Comparison of ENCODE assay signal across 9 mouse cellular contexts in genomic region chr8:8649944-8650343, GRCm38 (mm10). TPM values are rescaled to one million over a fixed set of nuclear protein-coding genes. Genes with fewer than 3 reads are reported as not detected.
DNase-seq lines count a peak whose midpoint lies in the region; ATAC-seq and TF ChIP-seq lines count a peak whose summit lies in the region.
"Had no signal": no experiment of that assay in that cellular context is flagged by ENCODE, and none has a peak within 500 bp of the region (broad histone marks: within the 10 kb centered on the region; RNA-seq: fewer than 3 reads in every experiment).

No protein-coding gene starts in this region.

- ATAC-seq in forebrain, postnatal 0 days: peak; percentile 72
- ATAC-seq in liver, embryonic 11.5 days (replicated peaks; ENCODE audit: low FRiP score): no peak

- H3K27ac ChIP-seq in forebrain, postnatal 0 days (ENCODE audit: low read depth, low read length): peak overlapping the region; percentile 83
- no peak overlapping the region for H3K27ac ChIP-seq in liver, embryonic 11.5 days (ENCODE audit: low read depth, low read length)
- H3K27ac ChIP-seq: midbrain, embryonic 12.5 days had no signal

- 21% methylated on average over 8 of the region's 8 CpGs for WGBS in forebrain, postnatal 0 days
- 77% methylated on average over 8 of the region's 8 CpGs for WGBS in liver, embryonic 11.5 days

- TF ChIP-seq CTCF in forebrain, postnatal 0 days (IDR thresholded peaks at IDR 0.05; ENCODE audit: low read depth): no peak

- intact Hi-C loops in heart, postnatal 25 days (cut with DNase I): loop anchor here (10.0 kb wide), 1 partner anchor 315 kb away; no protein-coding TSS in a partner anchor

- peak overlapping the region; percentile 11 for H3K4me3 ChIP-seq in forebrain, postnatal 0 days (ENCODE audit: low read depth, low read length)
- H3K4me3 ChIP-seq in liver, embryonic 11.5 days (ENCODE audit: low read depth, low read length): no peak overlapping the region
- H3K4me3 ChIP-seq: midbrain, embryonic 12.5 days had no signal

- H3K9ac ChIP-seq in forebrain, postnatal 0 days: peak overlapping the region; percentile 33
- H3K9ac ChIP-seq in liver, embryonic 11.5 days (ENCODE audit: low read depth, low read length): no peak overlapping the region
- H3K9ac ChIP-seq: midbrain, embryonic 12.5 days had no signal

- no peaks in the 10 kb centered on the region for H3K9me3 ChIP-seq in forebrain, postnatal 0 days (ENCODE audit: low read length)
- H3K9me3 ChIP-seq in liver, embryonic 11.5 days (ENCODE audit: control insufficient read depth, low read length): no peaks in the 10 kb centered on the region
- H3K9me3 ChIP-seq: midbrain, embryonic 12.5 days had no signal

- H3K27me3 ChIP-seq in forebrain, postnatal 0 days (ENCODE audit: insufficient read depth, low read length): no peaks in the 10 kb centered on the region
- H3K27me3 ChIP-seq in liver, embryonic 11.5 days (replicated peaks; ENCODE audit: control insufficient read depth, insufficient read depth, low read length): no peaks in the 10 kb centered on the region

- H3K36me3 ChIP-seq in forebrain, postnatal 0 days (ENCODE audit: insufficient read depth): 0 out of 2 replicates have a peak, but pooled peaks cover 2% of the 10 kb centered on the region
- no peaks in the 10 kb centered on the region for H3K36me3 ChIP-seq in liver, embryonic 11.5 days (ENCODE audit: control insufficient read depth, insufficient read depth, low read length)
- H3K36me3 ChIP-seq: midbrain, embryonic 12.5 days had no signal

- DNase-seq in heart, adult 18-20 months: peak; percentile 33 to 43
- DNase-seq in heart, postnatal 25 days (ENCODE audit: low spot score): no peak
- peak; percentile 78 for DNase-seq in NIH3T3 (ENCODE audit: low read depth)
- DNase-seq in forebrain, postnatal 0 days: peak; percentile 91
- peak; percentile 73 to 76 for DNase-seq in layer of hippocampus, postnatal 10 days (ENCODE audit: low spot score in 2 of 2)
- peak; percentile 88 to 93 for DNase-seq in right cerebral cortex, postnatal 10 days (ENCODE audit: low spot score in 2 of 2)
- DNase-seq in liver, embryonic 11.5 days (ENCODE audit: low spot score): no peak
- no peak for DNase-seq in adrenal gland, adult (ENCODE audit: inconsistent age in 2 of 2, low spot score in 1 of 2)

- H3K4me1 ChIP-seq in forebrain, postnatal 0 days (ENCODE audit: insufficient read depth): peaks cover 71% of the 10 kb centered on the region
- H3K4me1 ChIP-seq in liver, embryonic 11.5 days (replicated peaks; ENCODE audit: control insufficient read depth, insufficient read depth, low read length): no peaks in the 10 kb centered on the region

- peak overlapping the region; percentile 82 for H3K4me2 ChIP-seq in forebrain, postnatal 0 days (ENCODE audit: low read depth)
- no peak overlapping the region for H3K4me2 ChIP-seq in liver, embryonic 11.5 days
- H3K4me2 ChIP-seq: midbrain, embryonic 12.5 days had no signal

RNA-seq across cellular contexts. Expression of gene Efnb2, which starts 11.1 kb away (rescaled TPM):
- 10 to 100 TPM; 12.3 to 13.9 TPM for total RNA-seq in heart, adult 18-20 months (2021)
- 10 to 100 TPM; 24.8 to 29.4 TPM for total RNA-seq in heart, postnatal 25 days (2021)
- 50.9 and 53.5 TPM in 2 replicates for total RNA-seq in forebrain, postnatal 0 days (2014; rRNA removed)
- 29.5 and 29.6 TPM in 2 replicates for polyA plus RNA-seq in forebrain, postnatal 0 days (2015; fragmentation: Nextera tagmentation; extraction: Ambion mirVana)
- 10 to 100 TPM; 40.8 to 48.9 TPM for total RNA-seq in layer of hippocampus, postnatal 10 days (2021)
- 7.6 and 8.0 TPM in 2 replicates for polyA plus RNA-seq in liver, embryonic 11.5 days (2014; fragmentation: Nextera tagmentation; extraction: Ambion mirVana)

RNA-seq across cellular contexts. Expression of gene Arglu1, which starts 40.4 kb away (rescaled TPM):
- 10 to 100 TPM; 21.2 to 32.0 TPM for total RNA-seq in heart, adult 18-20 months (2021)
- 10 to 100 TPM; 29.4 to 30.4 TPM for total RNA-seq in heart, postnatal 25 days (2021)
- 115 and 154 TPM in 2 replicates for total RNA-seq in forebrain, postnatal 0 days (2014; rRNA removed)
- 101 and 143 TPM in 2 replicates for polyA plus RNA-seq in forebrain, postnatal 0 days (2015; fragmentation: Nextera tagmentation; extraction: Ambion mirVana)
- 100 to 1,000 TPM; 118 to 122 TPM for total RNA-seq in layer of hippocampus, postnatal 10 days (2021)
- 87.2 and 88.2 TPM in 2 replicates for polyA plus RNA-seq in liver, embryonic 11.5 days (2014; fragmentation: Nextera tagmentation; extraction: Ambion mirVana)

Comparison
In these comparisons a context has a peak if more than half of its experiments do, and no peak if none do; other contexts are left out.
1. DNase-seq: peak in heart, adult 18-20 months (2 of 2), NIH3T3 (single experiment), forebrain, postnatal 0 days (single experiment), layer of hippocampus, postnatal 10 days (2 of 2) and right cerebral cortex, postnatal 10 days (2 of 2); none in heart, postnatal 25 days (single experiment), liver, embryonic 11.5 days (single experiment) and adrenal gland, adult (0 of 2).